Mouse (Mus musculus): ENCODE measurements around the gene Pask. TPM values are rescaled to one million over a fixed set of nuclear protein-coding genes. Genes with fewer than 3 reads are reported as not detected.
A peak's percentile ranks its signal among the peaks of the same experiment; 100 is the strongest.

Gene Pask
- polyA plus RNA-seq, 1 experiment from 2014 or later, result 6.5 TPM

GRCm38 (mm10) chr1:93272409-93272821 lies 70.9 kb downstream of the Pask start:
- peak overlapping the region; percentile 23 for H3K4me3 ChIP-seq
- 0 out of 2 replicates have a peak overlapping the region, but pooled peaks have one; percentile 31 for H3K9ac ChIP-seq
- WGBS, result 1% methylated on average over 16 of the region's 16 CpGs
- H3K4me1 ChIP-seq (replicated peaks), result peaks cover 5% of the 10 kb centered on the region
- peak overlapping the region; percentile 48 for H3K4me2 ChIP-seq
- H3K36me3 ChIP-seq, result no peaks in the 10 kb centered on the region
- H3K9me3 ChIP-seq, result no peaks in the 10 kb centered on the region
- H3K27ac ChIP-seq, result no peak overlapping the region
- H3K27me3 ChIP-seq, result no peaks in the 10 kb centered on the region
- peak; percentile 80 for ATAC-seq (ENCODE audit: low FRiP score)

GRCm38 (mm10) chr1:93271751-93272150 lies 71.5 kb downstream of the Pask start:
- WGBS, result 83% methylated on average over 6 of the region's 6 CpGs
- no peaks in the 10 kb centered on the region for H3K27me3 ChIP-seq
- no peak overlapping the region for H3K4me3 ChIP-seq
- no peak overlapping the region for H3K9ac ChIP-seq
- no peaks in the 10 kb centered on the region for H3K36me3 ChIP-seq
- no peak overlapping the region for H3K4me2 ChIP-seq
- no peak overlapping the region for H3K27ac ChIP-seq
- H3K9me3 ChIP-seq, result no peaks in the 10 kb centered on the region
- H3K4me1 ChIP-seq (replicated peaks), result peaks cover 5% of the 10 kb centered on the region
- ATAC-seq (ENCODE audit: low FRiP score), result no peak

- no peak overlapping the region for H3K9ac ChIP-seq
- H3K36me3 ChIP-seq, result no peaks in the 10 kb centered on the region
- ATAC-seq (ENCODE audit: low FRiP score), result no peak
- no peak overlapping the region for H3K4me2 ChIP-seq
- H3K4me1 ChIP-seq (replicated peaks), result peaks cover 5% of the 10 kb centered on the region
- H3K9me3 ChIP-seq, result no peaks in the 10 kb centered on the region
- H3K27ac ChIP-seq, result no peak overlapping the region
- H3K4me3 ChIP-seq, result no peak overlapping the region
- WGBS, result 69% methylated on average over 3 of the region's 3 CpGs
- H3K27me3 ChIP-seq, result no peaks in the 10 kb centered on the region
Observed at GRCm38 (mm10) chr1:93270516-93271240, 72.6 kb downstream of the Pask start.

GRCm38 (mm10) chr1:93268246-93268645 lies 75.0 kb downstream of the Pask start:
- WGBS, result 85% methylated on average over 2 of the region's 2 CpGs
- Histone ChIP-seq H3K27me3 (no peaks in the 10 kb centered on the region), H3K9me3 (no peaks in the 10 kb centered on the region), H3K4me2 (no peak overlapping the region), H3K9ac (no peak overlapping the region), H3K4me3 (no peak overlapping the region), H3K4me1 (replicated peaks) (peaks cover 5% of the 10 kb centered on the region), H3K36me3 (no peaks in the 10 kb centered on the region), H3K27ac (no peak overlapping the region)
- no peak for ATAC-seq (ENCODE audit: low FRiP score)

GRCm38 (mm10) chr1:93267207-93267606 lies 76.1 kb downstream of the Pask start:
- 57% methylated on average over 3 of the region's 3 CpGs for WGBS
- H3K36me3 ChIP-seq, result no peaks in the 10 kb centered on the region
- H3K27ac ChIP-seq, result no peak overlapping the region
- no peak for ATAC-seq (ENCODE audit: low FRiP score)
- H3K27me3 ChIP-seq, result no peaks in the 10 kb centered on the region
- no peak overlapping the region for H3K4me3 ChIP-seq
- no peak overlapping the region for H3K4me2 ChIP-seq
- peaks cover under 1% of the 10 kb centered on the region for H3K4me1 ChIP-seq (replicated peaks)
- H3K9ac ChIP-seq, result no peak overlapping the region
- no peaks in the 10 kb centered on the region for H3K9me3 ChIP-seq

Small RNA genes lying within 50 kb of the gene (microRNA-seq; reads per million reads assigned to microRNA genes)
- gene Mir6345, result not detected
- not detected for gene Mir6901
- not detected for gene Mir6902

Other genes starting within 250 kb of the Pask start
- 340 and 349 TPM in 2 replicates for gene Kif1a, start 241.5 kb downstream of the Pask start, polyA plus RNA-seq (2015; fragmentation: Nextera tagmentation; extraction: Ambion mirVana)
- gene Agxt, start 208.2 kb downstream of the Pask start, polyA plus RNA-seq (2015; fragmentation: Nextera tagmentation; extraction: Ambion mirVana), result not detected in 2 replicates
- 0.29 and 0.30 TPM in 2 replicates for gene 2310007B03Rik, start 182.5 kb downstream of the Pask start, polyA plus RNA-seq (2015; fragmentation: Nextera tagmentation; extraction: Ambion mirVana)
- gene Crocc2, start 174.8 kb downstream of the Pask start, polyA plus RNA-seq (2015; fragmentation: Nextera tagmentation; extraction: Ambion mirVana), result 0.19 and 0.38 TPM in 2 replicates
- 8.8 and 9.3 TPM in 2 replicates for gene Sned1, start 107.6 kb downstream of the Pask start, polyA plus RNA-seq (2015; fragmentation: Nextera tagmentation; extraction: Ambion mirVana)
- gene Mterf4, start 37.6 kb downstream of the Pask start, polyA plus RNA-seq (2015; fragmentation: Nextera tagmentation; extraction: Ambion mirVana), result 35.8 and 36.2 TPM in 2 replicates
- 50.0 and 57.5 TPM in 2 replicates for gene Ppp1r7, start 628 bp downstream of the Pask start, polyA plus RNA-seq (2015; fragmentation: Nextera tagmentation; extraction: Ambion mirVana)
- 0.14 and 0.27 TPM in 2 replicates for gene Ano7, start 30.4 kb upstream of the Pask start, polyA plus RNA-seq (2015; fragmentation: Nextera tagmentation; extraction: Ambion mirVana)
- gene Hdlbp, start 135.3 kb upstream of the Pask start, polyA plus RNA-seq (2015; fragmentation: Nextera tagmentation; extraction: Ambion mirVana), result 95.2 and 102 TPM in 2 replicates
- gene Farp2, start 168.6 kb upstream of the Pask start, polyA plus RNA-seq (2015; fragmentation: Nextera tagmentation; extraction: Ambion mirVana), result 5.9 TPM in 2 replicates